Mouse (Mus musculus): Measurements from ENCODE around the gene Bhlhe41.

The Bhlhe41 gene

GRCm38 (mm10) chr6:145872010-145872409 is 6.7 kb upstream of the Bhlhe41 start:
- DNase-seq (ENCODE audit: low read depth, low spot score) = no peak

GRCm38 (mm10) chr6:145870991-145871390 is 5.6 kb upstream of the Bhlhe41 start:
- DNase-seq (ENCODE audit: low read depth, low spot score) = no peak

GRCm38 (mm10) chr6:145867111-145867510 is 1.8 kb upstream of the Bhlhe41 start:
- no peak for DNase-seq (ENCODE audit: low read depth, low spot score)

- DNase-seq (ENCODE audit: low read depth, low spot score) = no peak
Measured at GRCm38 (mm10) chr6:145865886-145866851, 811 bp upstream of the Bhlhe41 start.

- no peak for DNase-seq (ENCODE audit: low read depth, low spot score)
Measured at GRCm38 (mm10) chr6:145864171-145864570, 1.2 kb downstream of the Bhlhe41 start.

- no peak for DNase-seq (ENCODE audit: low read depth, low spot score)
Measured at GRCm38 (mm10) chr6:145863065-145863971, 2.0 kb downstream of the Bhlhe41 start.

GRCm38 (mm10) chr6:145862739-145863064 is 2.7 kb downstream of the Bhlhe41 start:
- DNase-seq (ENCODE audit: low read depth, low spot score) = no peak

- no peak for DNase-seq (ENCODE audit: low read depth, low spot score)
Measured at GRCm38 (mm10) chr6:145862321-145862720, 3.0 kb downstream of the Bhlhe41 start.

GRCm38 (mm10) chr6:145861462-145862227 is 3.7 kb downstream of the Bhlhe41 start:
- DNase-seq (ENCODE audit: low read depth, low spot score) = no peak

GRCm38 (mm10) chr6:145860350-145860749 is 5.0 kb downstream of the Bhlhe41 start:
- no peak for DNase-seq (ENCODE audit: low read depth, low spot score)

GRCm38 (mm10) chr6:145858414-145858813 is 6.9 kb downstream of the Bhlhe41 start:
- no peak for DNase-seq (ENCODE audit: low read depth, low spot score)

GRCm38 (mm10) chr6:145857428-145857827 is 7.9 kb downstream of the Bhlhe41 start:
- no peak for DNase-seq (ENCODE audit: low read depth, low spot score)

- peak; percentile 90 for DNase-seq (ENCODE audit: low read depth, low spot score)
Measured at GRCm38 (mm10) chr6:145855720-145856551, 9.4 kb downstream of the Bhlhe41 start.

GRCm38 (mm10) chr6:145854756-145855155 is 10.6 kb downstream of the Bhlhe41 start:
- no peak for DNase-seq (ENCODE audit: low read depth, low spot score)

- no peak for DNase-seq (ENCODE audit: low read depth, low spot score)
Measured at GRCm38 (mm10) chr6:145853356-145854079, 11.8 kb downstream of the Bhlhe41 start.

GRCm38 (mm10) chr6:145852708-145853107 is 12.7 kb downstream of the Bhlhe41 start:
- no peak for DNase-seq (ENCODE audit: low read depth, low spot score)

- no peak for DNase-seq (ENCODE audit: low read depth, low spot score)
Measured at GRCm38 (mm10) chr6:145851956-145852355, 13.4 kb downstream of the Bhlhe41 start.

- no peak for DNase-seq (ENCODE audit: low read depth, low spot score)
Measured at GRCm38 (mm10) chr6:145850789-145851188, 14.6 kb downstream of the Bhlhe41 start.

- DNase-seq (ENCODE audit: low read depth, low spot score) = no peak
Measured at GRCm38 (mm10) chr6:145847661-145848060, 17.7 kb downstream of the Bhlhe41 start.

GRCm38 (mm10) chr6:145846948-145847347 is 18.4 kb downstream of the Bhlhe41 start:
- DNase-seq (ENCODE audit: low read depth, low spot score) = no peak

Measured in brain, embryonic 18.5 days (tissue).